Mouse (Mus musculus) cerebellum, adult 11 months (tissue): ENCODE results near the gene Cep78.
A peak's percentile ranks its signal among the peaks of the same experiment; 100 is the strongest.

Experiments used
- DNase-seq: peaks from one replicate; pipeline ENCODE4 v3.0.0; 2022

Gene Cep78

DNA sequence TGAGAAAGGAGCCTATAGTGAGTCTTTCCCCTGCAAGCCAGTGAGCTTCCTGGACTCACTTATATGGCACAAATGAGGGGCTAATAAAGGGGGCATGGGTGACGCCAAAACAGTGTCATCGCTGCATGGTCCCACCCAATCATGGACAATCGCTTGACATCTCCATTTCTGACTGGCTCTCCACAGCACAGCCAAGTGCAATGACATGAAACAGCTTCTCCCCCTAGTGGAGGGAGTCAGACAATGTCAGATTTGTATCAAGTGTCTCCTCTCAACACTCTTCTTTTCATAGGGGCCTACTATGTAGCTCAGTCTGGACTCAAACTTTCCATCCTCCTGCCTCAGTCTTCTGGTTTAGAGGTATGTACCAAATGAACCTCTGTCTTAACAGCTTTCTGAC is 19.7 kb downstream of the Cep78 start:
- DNase-seq, result no peak

DNA sequence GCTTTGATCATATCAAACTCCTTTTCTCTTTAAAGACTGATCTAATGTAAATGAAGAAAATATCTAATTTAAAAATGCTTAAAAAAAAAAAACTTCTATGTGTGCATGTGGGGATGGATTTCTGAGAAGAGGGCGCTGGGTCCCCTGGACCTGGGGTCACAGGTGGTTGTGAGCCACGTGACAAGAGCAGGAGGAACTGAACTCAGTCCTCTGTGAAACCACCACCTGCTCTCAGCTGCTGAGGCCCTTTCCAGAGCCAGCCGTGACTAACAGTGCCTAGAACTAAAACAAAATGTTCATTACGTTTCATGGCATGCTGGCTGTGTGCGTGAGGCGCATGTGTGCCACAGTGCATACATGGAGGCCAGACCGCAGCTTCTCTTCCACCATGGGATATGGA is 20.3 kb downstream of the Cep78 start:
- no peak for DNase-seq

DNA sequence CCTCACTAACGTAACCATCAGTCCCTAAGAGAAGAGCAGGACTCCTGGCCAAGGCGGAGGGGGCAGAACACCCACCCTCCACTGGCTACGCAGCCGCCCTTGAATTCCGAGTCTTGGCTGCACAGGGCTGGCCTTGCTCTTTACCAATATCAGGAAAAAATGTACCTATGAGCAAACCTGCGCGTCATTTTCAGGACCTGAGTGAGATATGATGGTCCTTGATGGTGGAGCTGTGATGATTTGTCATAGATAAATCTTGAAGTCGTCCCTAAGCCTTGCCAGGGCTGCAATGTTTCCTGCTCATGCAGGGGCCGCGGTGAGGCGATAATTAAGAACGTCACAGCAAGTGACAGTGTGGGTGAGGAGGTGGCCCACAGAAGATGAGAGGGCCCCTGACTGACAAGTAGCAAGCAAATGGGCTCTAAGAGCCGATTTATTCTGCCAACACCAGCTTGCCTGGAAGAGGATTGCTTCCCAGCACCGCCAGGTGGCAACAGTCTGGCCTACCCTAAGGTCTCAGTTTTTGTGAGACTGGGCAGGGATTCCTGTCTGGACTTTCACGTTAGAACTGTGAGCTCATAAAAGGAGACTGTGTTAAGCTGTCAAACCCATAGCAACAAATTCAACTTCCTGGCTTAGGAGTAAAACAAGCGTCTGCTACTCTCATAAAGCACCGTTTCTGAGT is 21.6 kb downstream of the Cep78 start:
- DNase-seq, result no peak

DNA sequence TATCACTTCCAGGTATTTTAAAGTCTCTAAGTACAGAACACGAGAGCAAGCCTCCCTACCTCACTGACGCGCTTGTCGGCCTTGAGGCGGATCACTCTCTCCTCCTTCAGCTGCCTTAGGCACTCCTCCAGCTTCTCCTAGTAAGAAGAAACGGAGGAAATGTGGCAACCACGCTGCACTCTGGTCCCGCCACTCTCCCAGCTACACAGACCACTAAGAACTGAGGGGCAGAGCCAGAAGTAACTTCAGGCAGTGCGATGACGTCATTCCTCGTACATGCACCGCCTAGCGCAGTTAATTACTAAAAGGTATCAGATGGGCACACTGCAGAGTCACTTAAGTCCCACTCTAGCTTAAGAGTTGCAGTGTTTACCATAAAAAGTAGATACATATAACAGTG is 22.5 kb downstream of the Cep78 start:
- no peak for DNase-seq

DNA sequence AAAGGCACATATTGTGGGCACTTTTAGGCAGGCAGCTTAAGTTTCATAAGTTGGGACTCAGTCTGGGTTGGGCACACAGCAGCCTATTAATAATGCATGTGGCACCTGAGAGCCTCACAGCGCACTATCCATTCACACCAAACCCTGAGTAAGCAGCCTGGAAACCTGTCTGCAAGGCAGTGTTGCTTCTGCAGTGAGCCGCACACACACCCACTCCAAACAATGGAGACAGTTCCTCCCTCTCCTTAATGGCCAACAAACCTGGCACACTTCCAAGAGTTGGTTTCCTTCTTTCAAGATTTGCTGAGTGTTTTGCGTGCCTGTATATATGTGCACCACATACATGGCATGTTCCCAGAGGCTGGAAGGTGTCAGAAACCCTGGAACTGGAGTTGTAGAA is 34.6 kb downstream of the Cep78 start:
- DNase-seq, result no peak

DNA sequence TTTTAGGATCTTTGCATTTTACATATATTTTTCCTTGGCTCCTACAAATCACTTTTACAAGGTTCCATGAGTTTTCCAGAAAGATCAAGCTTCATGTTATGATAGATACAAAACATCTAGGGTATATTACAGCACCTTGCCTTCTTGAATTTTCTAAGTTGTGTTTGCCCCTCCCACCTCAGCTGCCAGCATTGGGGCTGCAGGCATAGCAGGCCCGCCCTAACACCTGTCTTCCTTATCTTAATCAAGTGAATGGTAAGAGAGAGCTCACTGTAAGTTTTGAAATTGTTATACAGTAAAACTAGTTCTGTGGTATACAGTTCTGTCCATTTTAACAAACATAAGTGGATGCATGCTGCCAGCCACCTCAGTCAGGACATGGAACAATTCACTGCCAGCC is 35.9 kb downstream of the Cep78 start:
- DNase-seq, result no peak

DNA sequence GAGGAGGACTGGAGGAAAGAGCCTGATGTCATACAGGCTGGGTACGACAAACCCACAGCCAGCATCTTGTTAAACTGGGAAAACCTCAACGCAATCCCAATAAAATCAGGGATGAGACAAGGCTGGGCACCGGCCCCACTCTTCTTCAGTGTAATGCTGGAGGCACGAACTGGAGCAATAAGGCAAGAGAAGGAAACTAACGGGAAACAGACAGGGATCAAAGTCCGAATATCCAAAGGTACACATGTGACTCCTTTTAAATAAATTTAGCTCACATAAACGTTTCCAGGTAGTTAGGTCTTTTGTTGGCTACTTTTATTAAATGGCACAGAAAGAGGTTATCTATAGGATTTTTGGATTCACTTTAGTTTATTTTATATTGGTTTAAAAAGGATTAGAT is 36.4 kb downstream of the Cep78 start:
- DNase-seq, result no peak

DNA sequence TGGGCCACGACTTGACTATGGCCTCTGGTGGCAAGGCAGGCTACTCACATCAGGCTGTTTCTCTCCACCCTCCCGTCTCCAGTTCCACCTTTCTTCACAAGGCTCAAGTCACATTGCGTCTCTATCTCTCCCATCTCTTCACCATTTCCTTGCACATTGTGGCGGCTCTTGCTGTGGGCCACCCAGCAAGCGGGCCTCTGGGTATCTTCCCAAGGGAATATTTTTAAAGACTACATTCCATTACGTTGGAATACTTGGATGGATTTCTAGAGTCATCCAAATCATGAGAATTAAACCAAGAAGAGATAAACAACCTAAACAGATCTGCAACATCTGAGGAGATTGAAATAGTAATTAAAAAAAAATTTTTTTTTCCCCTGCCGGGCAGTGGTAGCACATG is 37.6 kb downstream of the Cep78 start, which contains the start of gene Psat1:
Psat1 (minus strand) TSS at position 101 of the 400 bp plus-strand sequence.
- no peak for DNase-seq

DNA sequence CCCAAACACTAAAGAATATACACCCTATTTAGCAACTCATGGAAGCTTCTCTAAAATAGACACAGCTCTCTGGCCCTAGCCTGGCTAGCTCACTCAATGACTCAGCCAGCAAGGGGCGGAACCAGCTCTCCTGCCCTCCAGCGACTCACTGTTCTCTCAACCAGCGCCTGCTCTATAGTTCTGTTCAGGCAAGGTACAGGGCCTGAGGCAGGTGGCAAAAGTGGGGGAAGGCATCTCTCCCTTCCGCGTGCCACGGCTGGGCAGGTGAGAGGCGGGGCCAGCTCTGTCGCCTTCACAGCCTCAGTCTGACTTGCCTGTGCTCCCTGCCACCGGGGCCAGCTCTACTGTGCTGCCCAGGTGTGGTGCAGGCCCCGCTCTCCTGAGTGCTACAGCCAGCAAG is 38.1 kb downstream of the Cep78 start:
- no peak for DNase-seq

DNA sequence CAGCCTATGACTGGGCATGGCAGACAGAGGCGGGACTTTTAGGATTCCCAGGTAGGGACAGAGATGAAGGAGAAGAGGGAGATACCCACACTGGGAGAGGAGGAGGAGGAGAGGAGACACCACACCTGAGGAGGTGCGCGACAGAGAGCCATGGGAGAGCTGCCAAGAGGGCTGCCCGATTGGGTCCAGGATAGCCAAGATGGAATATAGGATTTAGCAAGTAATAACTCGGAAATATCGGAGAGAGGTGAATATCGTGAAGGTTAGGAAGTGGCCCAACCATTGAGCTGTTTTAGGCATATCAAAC is 41.7 kb downstream of the Cep78 start:
- no peak for DNase-seq

DNA sequence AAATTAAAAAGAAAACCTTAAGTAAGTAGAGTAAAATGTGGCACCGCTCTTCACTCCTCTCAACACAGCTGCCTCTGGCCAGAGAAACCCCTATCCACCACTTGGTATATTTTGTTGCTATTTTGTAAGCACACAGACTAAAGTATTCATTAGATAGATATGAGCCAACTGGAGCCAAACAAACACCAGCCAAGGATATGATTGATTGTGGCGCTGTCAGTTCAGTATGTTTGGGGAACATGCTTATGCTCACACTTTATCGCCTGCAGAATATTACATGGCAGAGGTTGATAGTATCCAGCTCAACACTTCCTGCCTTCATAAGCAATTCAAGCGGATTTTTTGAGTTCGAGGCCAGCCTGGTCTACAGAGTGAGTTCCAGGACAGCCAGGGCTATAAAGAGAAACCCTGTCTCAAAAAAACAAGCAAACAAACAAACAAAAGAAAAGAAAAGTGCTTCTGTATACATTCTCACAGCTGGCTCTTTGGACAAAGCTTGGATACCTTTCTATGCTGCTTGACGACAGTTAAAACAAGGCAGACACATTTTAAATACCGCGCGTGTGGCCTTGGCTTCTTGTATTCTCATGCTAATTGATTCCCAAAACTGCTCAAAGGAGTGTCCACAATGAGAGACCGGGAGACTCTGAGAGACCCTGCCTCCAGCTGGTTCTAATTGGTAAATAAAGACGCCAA is 42.2 kb downstream of the Cep78 start:
- no peak for DNase-seq

DNA sequence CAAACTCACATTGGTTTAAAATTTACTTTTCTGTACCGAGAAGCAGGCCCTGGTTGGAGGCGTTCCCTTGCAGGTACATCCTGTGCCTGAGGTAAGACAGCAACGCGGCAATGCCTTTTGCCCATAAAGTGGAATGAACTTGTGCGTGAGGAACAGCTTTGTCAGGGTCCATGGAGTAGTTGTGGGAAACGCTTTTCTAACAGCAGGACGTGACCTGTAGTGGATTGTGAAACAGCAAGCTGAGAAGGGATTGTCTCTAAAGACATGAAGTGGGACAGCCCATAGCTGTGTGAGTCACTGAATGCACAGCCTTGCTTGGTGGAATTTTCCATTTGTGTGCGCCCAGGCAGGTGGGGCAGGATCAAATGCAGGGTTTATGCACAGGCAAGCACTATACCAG is 43.4 kb downstream of the Cep78 start:
- DNase-seq, result no peak

DNA sequence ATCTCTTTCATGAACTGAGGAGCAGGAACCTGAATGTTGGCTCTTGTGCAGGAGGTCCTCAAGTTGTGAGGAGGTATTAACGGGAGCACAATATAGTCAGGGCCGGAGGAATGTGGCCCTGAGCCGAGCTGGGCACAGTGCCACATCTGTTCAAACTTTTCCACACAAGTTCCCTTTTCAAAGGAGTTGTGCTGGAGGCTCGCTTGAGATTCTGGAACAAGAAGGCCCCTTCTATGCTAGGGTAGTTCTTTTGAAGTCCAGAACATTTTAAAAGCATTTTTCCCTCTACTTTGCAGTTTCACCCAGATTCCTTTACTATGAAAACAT is 59.1 kb downstream of the Cep78 start:
- DNase-seq, result peak; percentile 12

DNA sequence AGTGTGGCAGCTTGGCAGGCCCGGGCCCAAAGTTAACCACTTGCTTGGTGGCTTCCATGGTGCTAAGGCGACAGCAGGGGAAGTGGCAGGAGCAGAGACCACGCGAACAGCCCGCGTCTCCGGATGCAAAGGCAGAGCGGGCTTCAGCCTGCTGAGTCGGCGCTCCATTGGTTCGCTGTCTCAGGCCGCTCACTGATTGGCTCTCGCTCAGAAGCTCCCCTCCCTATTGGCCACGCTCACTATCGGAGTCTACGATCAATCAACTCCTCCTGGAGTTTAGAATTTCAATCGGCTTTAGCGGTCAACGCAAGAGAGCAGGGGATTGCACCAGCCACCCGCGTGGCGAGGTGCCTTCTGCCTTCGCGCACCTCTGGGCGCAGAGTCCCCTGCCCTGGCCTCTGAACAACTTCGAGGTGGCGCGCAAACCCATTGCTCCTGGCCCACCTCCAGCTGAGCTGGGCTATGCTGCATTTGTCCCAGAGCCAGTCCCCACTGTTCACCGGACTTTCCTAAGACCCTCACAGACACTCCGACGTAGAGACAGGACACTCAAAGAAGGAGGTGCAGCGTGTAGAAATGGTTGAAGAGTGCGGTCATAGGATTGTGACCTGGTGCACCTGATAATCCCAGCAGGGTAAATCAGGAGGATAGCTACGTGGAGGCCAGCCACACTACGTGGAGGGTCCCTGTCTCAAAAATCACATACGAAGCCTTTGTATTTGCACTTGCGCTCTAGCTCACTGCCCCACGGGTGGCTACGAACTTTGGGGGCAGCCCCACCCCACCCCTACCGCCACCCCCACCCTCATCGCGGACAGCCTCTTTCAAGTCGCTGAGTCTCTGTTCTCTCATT is 59.7 kb downstream of the Cep78 start:
- DNase-seq, result peak; percentile 50

DNA sequence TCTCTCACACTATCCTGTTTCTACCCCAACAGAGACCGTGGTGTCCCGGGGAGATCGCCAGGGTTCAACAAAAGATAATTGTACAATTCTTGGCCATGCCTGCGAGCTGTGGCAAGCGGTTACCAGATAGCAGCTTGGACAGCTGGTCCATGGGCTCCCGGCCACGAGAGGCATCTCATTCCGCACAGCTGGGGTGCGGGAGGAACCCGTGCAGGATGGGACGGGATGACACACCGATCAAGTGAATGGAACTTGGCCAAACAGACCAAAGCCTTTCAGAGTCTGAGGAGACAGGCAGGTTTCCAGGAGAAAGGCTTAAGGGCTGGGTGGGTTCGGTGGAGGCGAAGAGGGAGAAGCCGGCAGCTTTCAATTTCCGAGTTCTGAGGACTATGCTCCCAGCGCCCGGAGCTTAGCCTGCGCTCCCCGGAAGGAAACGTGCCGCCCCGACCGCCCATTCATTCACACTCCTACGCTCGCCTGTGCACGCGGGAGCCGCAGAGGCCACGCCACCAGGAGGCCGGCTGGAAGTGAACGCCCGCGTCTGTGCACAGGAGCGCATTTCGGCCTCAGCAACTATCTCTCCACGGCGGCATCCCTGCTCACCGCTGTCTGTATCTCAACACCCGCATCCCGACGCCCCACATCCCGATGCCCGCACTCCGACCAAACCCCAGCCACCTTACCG is 60.5 kb downstream of the Cep78 start:
- DNase-seq, result peak; percentile 29

DNA sequence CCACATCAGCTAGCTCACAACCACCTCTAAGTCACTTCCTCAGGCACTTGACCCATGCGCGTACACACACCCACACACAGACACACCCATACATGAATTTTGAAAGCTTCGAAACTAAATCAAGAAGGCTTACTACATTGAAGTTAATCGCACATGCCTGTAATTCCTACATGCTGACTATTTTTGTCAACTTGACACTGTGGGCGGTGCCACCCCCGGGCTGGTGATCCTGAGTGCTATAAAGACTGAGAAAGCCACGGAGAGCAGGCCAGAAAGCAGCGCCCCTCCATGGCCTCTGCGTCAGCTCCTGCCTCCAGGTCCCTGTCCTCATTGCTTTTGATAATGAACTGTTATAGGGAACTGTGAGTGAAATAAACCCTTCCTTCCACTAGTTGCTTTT is 61.4 kb downstream of the Cep78 start:
- DNase-seq, result no peak

DNA sequence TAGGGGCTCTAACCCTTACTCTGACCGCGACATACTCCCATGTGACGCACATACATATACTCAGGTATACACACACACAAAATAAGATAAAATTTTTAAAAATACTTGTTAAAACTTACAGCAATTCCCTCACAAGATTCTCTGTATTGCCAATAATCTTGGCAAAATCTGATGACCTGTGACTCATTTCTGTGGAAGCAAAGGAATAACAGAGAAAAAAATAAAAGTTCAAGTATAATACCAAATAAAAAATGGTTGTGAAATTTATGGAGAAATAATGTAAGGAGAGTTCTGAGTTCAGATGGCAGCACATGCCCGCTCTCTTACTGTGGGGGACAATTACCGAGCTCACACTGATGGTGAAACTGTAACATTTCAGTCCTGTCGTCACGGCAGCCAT is 65.5 kb downstream of the Cep78 start:
- no peak for DNase-seq

DNA sequence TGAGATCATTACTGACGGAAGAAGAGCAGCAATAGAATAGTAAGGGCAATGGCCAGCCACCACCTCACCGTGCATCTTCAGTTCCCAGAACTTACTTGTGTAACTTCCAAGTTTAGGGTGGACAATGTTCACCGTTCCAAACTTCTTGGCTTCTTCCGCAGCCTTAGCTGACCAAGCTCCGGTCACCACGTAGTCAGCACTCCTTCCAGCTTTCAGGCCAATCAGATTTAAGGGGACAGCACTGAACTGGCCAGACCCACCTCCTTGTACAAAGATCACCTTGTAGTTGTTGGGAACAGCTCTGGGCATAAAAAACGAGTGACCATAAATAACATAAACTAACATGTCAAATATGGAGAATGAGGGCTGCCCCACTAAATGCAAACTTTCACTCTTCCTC is 66.7 kb downstream of the Cep78 start:
- DNase-seq, result no peak

DNA sequence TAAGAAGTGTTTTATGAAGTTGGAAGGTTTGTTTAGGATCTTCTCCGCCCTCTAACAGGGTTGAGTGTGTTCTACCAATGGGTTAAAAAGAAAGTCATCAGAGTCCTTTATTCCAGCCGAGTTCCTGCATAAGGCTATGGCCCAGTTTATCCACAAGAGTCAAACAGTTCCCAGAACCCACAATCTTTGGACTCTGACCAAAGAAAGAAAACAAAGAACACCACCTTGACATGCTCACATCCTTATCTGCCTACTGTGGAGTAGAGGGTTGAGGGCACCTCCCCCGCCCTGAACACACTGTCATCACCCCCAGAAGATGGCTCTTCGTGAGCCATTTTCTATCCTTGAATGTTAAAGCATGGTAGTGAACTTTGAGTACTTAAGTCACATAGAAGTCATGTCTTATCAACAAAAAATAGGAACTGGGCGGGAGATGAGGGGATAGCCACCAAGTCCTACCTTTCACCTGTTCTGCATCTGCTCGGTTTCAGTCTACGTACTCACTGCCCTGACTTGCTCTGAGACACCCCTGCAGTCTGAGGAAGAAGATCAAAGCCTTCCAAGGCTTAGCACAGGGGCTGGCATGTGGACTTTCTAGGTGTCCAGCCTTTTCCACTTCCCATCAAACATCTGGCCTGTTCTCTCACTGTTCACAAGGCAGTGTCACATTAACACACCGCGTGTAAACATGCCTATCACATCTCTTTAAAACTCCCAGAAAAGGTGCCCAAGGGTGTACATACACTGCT is 71.4 kb downstream of the Cep78 start:
- DNase-seq, result no peak

DNA sequence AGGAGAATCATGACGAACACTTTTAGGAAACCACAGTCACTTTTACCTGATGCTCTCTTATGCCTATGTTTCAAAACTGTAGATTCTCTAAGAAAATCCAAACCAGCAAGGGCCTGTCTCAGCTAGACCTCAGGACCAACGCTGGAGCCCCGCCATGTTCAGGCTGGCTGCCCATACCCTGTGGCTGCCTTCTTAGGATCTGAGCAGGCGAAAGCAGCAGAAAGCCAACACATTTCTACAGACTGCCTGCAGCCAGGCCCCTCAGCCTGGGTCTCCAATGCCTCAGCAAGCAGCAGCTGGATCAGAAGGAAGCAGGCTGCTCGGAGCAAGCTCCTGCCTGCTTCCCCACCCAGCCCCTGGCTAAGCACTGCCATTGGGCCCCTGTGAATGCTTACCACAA is 73.3 kb downstream of the Cep78 start:
- DNase-seq, result no peak

DNA sequence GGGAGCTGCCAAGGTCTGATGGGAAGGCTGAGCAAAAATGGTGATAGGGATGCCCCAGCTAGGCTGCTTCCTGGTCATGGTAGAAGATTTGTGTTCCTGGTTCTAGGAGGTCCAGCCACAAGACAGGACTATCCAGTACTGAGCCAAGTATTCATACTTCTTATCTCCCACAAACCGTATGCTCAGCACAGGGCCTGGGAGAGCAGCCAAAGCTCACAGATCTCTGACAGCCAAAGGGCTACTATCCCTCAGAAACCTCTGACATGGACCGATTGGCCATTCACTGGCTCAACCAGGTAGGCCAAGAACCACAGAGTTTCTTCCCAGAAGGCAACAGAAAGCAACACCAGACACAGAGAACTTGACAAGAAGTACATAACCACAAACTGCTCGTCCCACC is 73.8 kb downstream of the Cep78 start:
- DNase-seq, result no peak

DNA sequence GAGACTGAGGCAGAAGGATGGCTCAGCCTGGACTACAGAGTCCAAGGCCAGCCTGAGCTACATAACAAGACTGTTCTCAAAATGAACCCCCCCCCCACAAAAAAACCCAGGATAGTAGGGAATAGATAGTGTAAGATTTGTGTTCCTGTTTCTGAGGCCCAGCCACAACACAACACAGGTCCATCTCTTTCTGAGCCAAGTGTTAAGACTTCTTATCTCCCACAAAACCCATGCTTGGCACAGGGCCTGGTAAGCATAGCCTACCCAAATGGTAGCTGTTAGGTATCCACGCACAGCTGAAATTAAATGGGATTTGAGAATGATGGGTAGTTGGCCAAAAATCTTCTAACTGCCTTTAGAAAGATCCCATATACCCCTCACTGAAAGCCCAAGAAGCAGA is 74.3 kb downstream of the Cep78 start:
- DNase-seq, result no peak

DNA sequence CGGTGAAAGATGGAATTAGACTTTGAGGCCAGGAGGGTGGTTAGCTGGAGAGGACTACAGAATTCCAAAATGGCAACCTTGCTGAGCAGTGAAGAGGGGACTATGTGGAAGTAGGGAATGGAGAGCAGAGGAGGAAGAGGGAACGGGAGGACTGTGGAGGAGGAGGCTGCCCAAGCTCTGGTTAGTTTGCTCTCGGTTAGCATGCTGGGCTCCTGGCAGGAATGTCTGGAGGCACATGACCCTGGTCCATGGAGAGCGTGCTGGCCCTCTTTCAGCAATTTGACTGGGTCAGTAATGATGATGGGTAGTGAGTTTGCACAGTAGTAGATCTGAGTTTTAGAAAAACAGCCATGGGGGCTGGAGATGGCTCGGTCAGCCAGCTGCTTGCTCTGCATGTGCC is 76.8 kb downstream of the Cep78 start:
- no peak for DNase-seq
